Mouse (Mus musculus) cerebral cortex, adult 2 months (tissue): ENCODE measurements around the gene Fam208b.

Experiments used
- WGBS: fragments of 180-500 bp; shearing (Covaris S2); methylation state at CpG from one replicate; pipeline ENCODE4 v1.1.7; 2018; 5-methylcytosine and 5-hydroxymethylcytosine counted together

Fam208b gene

DNA sequence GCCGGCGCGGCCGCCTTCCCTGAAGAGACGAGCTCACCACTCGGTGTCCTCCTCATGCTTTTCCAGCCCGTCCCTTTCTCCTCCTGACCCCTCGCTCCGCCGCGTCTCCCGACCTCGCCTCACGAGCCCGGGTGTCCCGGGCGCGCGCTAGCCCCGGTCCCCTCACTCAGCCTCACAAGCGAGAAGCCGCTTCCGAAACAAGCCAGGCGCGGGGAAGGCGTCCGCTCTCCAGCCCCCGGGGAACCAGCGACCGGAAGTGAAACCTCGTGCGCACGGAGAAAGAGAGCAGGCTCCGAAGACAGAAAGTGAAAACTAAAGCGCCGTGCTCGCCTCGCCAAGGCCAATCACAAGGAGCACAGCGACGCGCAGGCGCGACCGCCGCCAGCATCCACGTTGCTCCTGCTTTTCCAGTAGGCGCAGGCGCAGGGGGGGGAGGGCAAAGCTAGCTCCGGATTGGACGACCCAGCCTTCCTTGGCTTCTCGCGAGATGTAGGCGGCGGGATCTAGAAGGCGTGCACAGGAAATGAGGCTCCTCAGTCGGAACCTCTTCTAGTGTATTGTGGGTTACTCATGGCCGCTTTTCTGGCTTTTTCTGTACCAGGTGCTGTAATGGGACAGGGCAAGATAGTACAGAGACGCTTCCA, at the start of gene Fam208b:
TSS of gene Fam208b (minus strand) at position 314 of the 644 bp plus-strand sequence.
- WGBS, result under 1% methylated on average over 58 of the region's 58 CpGs

DNA sequence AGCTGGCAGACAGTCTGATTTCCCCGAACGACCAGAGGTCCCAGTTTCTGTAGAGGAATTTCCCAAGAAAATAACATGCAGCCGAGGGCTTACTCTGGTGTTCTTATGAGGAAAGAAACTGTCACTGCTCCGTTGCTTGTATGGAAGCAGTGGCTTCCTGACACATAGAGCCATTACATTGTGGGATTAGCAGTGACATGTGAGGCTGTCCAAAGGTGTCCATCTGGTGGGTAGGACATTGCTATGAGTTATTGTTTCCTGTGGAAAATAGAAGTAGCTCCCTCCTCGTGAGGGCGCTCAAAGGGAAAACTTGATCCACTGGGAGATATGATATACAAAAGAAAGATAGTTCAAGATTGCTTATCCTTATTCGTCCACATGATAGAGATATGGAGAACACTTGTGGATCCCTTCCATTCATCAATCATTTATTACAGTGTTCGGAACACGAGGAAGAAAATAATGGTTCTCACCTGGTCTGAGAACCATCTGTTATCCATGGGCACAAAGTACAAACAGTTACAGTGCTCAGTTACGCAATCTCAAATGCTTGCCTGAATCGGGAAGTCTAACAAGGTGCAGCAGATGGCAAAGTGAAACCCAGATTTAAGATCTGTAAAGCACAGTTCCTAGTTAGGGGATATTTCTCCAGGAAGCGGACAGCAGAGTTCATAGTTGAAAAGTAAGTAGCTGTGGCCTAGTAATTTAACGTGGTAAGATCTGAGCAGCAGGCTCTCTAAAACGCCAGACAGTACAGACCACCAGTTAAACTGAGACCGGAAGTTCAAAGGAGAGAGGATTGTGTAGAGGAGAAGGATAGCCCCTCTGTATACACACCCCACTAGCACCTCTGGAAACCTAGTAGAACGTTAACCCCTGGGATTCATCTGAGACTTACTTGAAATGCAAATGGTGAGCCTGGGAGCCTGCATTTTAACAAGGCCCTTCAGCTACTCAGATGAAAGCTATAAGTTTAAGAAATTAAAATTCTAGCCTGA, 48.6 kb upstream of the Fam208b start:
- 62% methylated on average over 16 of the region's 16 CpGs for WGBS

DNA sequence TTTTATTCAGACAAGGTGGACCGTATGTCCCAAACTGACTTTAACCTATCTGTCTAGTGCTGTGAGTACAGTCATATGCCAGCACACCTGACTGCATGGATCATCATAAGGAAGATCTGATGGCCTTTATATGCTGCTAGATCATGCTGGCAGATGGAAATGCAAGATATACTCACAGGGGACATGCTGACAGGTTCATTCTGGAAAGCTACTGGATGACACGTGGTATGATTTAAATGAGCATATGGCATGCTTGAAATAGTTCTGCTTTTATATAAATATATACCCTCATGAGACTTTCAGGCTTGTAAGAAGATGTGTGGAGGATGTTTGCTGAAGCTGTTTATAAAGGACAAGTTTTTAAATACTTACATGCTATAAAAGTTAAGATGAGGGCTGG, 43.5 kb upstream of the Fam208b start:
- WGBS, result 46% methylated on average over 2 of the region's 2 CpGs

DNA sequence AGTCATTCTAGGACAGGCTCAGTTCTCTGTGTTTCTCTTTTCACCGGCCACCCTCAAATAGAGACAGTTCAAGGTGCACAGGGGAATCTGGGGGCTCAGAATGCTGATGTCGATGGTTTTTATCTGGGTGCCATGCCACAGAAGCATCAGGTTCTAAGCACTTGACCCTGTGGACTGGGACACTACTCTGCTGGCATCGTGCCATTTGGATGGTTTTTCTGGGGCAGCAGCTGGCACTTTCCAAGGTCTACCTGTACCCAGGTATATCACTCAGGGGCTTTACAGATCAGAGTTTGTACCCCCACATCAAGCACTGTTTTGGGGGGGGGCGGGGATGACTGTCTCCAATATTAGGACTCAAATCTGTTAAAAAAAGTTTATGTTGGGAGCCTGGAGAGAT, 39.7 kb upstream of the Fam208b start:
- WGBS, result 94% methylated on average over 4 of the region's 4 CpGs

DNA sequence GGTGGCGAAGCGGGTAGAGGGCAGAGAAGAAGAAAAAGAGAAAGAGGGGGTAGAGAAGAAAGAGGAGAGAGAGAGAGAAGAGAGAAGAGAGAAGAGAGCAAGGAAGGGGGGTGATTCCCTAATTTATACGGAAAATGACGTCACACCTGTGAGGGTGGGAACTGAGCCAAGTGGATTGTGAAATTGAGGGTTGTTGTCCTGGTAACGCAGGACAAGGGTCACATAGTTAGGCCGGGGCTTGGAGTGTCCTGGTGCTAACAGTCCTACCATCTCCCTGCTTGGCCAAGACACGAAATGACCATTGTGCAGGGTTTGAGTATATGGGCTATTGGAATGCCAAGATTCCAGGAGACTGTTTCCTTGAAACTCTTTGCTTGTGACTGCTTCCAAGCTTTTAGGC, 35.7 kb upstream of the Fam208b start:
- 83% methylated on average over 7 of the region's 7 CpGs for WGBS

DNA sequence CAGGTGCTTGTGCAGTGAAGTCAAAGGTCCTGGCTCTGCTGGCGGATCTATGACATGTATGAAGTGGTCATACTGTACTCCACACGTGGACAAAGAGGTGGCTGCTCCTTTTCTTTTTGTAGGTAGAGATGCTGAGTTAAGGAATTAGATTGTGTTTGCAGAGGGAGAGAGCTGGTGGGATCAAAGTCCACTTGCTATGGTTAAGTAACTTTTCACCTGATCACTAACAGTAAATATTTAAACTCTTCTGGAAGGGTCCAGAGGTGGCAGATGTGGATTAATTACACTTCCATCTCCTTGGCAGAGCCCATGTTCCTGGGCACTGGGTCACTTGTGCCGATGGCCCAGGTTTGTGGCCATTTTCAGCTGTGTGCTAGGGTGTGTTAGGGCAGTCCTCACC, 35.0 kb upstream of the Fam208b start:
- WGBS, result 89% methylated on average over 3 of the region's 3 CpGs

DNA sequence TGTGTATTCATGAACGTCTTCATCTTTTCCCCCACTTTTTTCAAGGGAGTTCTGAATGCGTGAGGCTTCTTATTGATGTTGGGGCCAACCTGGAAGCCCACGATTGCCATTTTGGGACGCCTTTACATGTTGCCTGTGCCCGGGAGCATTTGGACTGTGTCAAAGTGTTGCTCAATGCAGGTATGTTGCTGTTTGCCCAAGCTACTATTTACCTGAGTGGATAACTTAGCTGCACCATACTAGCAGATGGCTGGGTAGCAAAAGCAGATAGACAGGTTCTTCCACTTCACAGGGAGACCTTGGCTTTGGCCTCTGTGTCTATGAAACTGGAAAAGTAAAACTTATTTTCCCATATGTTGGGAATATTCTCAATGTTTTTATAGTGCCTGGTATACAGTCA, 34.0 kb upstream of the Fam208b start:
- 94% methylated on average over 5 of the region's 5 CpGs for WGBS

DNA sequence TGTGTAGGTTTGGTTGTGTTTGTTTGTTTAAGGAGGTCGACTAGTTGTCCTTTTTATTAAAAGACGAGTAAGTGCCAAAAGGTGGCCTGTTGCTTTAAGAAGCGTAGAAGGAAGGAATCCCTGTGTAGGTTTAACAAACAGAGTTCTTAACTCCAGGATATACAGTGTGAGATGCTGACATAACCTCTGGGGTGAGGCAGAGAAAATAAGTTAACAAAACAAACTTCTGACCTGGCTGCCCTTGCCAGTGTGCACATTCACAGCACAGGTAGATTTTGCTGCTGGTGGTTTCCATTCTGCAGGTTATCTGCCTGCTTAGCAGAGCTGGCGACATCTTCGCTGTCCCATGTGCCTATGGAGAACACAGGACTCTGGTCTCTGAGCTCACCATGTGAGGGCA, 31.6 kb upstream of the Fam208b start:
- WGBS, result 87% methylated on average over 5 of the region's 5 CpGs

DNA sequence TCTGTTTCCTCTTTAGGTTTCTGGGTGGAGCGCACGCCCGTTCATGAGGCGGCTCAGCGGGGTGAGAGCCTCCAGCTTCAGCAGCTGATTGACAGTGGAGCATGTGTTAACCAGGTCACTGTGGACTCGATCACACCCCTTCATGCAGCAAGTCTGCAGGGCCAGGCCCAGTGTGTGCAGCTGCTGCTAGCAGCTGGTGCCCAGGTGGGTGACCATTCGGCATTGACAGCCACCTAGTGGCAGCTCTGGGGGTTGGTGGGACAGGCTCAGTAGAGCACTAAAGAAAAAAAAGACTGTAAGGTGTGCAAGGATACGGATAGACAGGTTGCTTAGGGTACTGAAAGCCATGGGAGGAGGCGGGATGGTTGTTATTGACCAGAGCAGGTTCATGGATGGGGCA, 31.1 kb upstream of the Fam208b start:
- 82% methylated on average over 9 of the region's 9 CpGs for WGBS

DNA sequence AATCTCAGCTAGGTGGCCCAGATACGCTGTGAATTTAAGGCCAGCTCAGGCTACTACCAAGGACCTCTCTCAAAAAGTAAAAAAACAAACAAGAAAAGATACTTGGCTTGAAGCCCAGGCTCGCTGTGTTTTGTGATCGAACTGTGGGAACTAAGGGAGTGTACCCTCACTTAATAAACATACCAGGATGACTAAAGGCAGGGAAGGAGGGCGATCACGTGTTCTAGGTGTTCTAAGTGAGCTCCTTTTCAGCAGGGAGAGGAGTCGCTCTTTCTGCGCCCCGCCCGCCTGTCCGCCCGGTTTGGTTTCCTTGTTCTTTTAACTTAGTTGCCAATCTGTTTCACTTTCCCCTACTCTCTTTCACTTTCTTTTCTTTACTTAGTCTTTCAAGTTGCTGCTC, 25.9 kb upstream of the Fam208b start:
- 54% methylated on average over 11 of the region's 11 CpGs for WGBS

DNA sequence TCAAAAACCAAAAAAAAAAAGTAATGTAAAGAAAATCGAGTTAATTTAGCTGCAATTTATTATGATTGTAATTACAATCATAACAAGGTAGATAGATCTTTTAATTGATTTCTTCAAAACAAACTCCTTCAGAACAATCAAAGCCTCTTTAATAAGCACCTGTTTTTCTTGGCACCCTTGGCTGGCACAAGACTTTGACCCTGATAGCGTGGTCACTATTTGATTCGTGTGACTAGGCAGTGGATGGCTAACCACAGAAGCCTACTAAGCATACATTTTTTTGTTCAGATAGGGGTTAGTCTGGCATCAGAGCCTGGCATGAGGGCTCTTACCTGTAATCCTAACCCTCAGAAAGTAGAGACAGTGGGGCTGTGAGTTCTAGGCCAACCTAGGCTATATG, 24.2 kb upstream of the Fam208b start:
- WGBS, result 79% methylated on average over 3 of the region's 3 CpGs

DNA sequence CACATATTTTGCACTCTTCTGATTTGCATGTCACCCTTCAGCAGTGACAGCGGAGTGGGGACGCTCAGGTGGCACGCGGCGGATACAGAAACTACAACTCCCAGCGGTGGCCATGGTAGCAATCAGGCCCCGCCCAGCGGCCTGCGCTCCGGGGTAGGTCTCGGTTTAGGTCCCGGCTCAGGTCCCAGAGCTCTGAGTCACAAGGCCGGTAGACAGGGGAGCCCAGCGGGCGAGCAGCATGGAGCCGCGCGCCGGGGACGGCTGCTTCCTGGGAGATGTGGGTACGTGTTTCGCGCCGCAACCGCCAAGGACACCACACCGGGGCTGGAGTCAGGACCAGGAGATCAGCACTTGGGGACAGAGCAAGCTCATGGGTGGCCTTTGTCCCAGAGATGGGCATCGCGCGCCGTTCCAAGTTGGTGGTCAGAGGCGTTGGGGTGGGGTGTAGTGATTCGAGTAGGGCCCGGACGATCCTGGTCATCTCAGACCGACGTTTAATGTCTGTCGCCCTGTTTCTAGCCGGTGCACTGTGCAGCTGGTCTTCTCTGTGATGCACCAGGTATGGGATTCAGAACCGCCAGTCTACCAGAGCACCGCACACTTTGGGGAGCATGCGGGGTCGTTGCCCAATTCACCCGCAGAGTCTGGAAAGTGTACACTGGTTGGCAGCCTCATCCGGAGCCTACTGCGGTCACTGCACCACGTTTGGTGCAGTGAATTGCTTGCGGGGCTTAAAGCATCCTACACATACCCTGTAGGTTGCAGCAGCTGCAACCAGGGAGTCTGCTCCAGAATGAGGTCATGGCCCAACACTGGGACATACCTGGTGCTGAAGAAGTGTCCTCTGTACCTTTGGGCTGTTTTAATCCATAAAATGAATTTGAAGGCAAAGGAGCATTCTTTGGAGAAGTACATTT, 23.2 kb upstream of the Fam208b start, which contains the start of gene Asb13:
TSS of gene Asb13 (plus strand) at position 138 of the 917 bp plus-strand sequence.
- under 1% methylated on average over 47 of the region's 47 CpGs for WGBS

DNA sequence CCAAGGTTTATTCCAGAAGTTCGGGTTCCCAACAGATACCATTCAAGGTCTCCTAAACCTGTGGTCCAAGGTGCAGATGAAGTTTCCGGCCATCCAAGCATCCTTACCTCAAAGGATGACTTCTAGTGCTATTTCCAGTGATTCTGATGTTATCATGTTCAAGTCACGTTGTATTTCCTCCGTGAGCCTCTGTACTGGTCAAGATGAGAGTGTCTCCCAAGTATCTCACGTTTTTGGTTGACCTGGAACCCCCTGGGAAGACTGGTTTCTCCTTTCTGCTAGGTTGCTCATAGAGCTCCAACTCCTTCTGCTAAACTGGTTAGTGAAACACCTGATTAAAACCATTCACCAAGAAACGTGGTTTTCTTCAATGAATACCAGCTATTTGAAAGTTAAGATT, 22.2 kb upstream of the Fam208b start:
- 40% methylated on average over 6 of the region's 6 CpGs for WGBS

DNA sequence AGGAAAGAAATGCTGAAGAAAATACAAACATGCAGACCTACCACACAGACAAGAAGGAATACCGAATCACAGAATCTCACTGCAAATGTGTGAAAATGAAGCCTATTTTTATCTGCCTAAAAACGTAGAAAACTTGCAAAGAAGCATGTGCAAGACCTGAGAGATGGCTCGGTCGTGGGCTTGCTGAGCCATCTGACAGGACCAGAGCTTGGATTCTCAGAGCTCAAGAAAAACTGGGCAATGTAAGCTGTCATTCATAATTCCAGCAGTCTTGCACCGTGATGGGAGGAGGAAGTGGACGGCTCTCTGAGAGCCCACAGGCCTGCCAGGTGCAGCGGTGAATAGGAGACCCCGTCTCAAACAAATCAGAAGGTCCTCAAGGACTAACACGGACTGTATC, 21.6 kb upstream of the Fam208b start:
- 64% methylated on average over 9 of the region's 9 CpGs for WGBS

DNA sequence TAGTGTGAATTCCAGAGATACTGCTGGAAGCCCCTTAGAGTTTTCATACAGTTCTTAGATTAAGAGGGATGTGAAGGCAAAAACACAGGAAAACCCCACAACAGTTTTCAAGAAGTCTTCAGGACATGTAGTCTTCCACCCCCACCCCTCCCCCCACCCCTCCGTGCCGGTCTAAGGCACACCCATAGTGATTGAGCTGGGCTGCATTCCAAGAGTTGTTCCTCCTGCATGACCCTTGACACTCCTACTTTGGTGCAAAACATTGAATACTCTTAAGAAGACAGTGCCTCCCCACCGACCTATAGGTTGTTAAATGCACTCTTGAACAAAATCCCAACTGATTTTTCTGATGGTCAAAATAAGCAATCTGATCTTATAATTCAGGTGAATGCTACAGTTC, 17.2 kb upstream of the Fam208b start:
- 37% methylated on average over 3 of the region's 3 CpGs for WGBS

DNA sequence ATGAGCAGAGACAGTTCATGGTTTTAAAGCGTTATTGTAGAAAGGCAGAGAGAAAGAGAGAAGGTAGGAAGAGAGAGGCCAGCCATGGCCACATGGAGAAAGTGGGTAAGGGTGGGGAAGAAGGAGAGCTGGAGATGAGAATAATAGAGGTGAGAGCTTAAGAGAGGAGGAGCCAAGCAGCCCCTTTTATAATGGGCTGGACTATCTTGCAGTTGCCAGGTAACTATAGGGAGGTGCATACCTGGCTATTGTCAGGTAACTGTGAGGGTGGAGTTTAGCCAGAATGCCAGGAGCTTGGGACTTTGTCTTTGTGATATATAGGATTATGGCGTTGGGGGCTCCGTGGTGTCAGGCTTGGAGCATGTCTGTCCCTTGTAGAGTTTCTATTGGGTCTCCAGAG, 16.2 kb upstream of the Fam208b start:
- WGBS, result 70% methylated on average over 3 of the region's 3 CpGs

DNA sequence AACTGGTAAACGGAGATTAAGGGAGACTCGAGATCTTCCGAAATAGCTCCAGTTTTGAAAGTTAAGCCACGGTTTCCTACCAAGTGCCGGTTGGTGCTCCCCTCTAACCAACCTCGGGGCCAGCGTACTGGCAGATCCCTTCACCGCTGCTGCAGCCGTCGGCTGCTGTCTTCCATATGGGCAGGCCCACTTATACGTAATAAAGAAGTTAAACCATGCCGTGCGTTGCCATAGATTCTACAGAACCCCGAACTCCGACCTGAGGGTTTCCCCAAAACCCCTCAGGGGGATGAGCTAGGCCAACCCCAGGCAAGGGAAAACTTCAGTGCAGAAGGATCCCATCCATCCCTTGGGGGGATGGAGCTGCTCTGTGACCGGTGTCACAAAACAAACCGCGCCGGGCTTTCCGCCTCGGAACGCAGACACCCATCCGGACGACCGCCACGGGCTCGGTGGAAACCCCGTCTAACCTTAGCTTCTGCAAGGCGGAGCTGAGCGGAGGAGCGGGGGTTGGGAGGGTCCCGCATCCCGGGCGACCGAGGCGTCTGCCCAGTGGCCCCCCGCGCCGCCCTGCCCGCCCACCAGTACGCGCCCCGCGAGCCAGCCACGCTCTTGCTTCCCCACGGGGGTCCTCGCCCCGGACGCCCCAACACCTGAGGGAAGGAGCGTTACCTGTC, 652 bp downstream of the Fam208b start:
- under 1% methylated on average over 50 of the region's 50 CpGs for WGBS

DNA sequence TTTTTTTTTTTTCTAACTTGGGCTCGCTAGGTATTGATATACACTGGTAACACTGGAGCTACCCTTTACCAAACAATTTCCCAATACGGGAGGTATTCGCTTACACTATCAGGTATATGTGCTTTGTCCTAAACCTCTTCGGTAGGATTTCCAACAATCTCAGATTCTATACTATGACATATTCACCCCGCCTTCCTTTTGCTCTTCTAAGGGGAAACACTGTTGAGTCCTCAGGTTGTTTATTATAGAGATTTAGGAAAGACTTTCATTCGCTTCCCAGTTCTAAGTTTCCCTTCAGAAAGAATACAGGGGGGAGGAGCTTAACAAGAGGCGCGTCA, 1.2 kb downstream of the Fam208b start:
- 19% methylated on average over 8 of the region's 8 CpGs for WGBS

DNA sequence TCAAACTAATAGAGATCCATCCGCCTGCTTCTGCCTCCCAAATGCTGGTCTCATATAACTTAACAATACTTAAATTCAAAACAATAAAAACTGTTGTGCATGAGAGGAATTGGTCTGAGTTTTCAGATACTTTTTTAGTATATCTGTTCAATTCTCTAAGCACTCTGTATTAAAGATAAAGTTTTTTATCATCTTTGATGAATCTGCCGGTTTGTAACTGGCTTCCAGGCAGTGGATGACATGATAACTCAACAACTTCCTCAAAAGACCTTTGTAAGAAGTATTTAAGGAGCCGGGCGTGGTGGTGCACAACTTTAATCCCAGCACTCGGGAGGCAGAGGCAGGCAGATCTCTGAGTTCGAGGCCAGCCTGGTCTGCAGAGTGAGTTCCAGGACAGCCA, 14.7 kb downstream of the Fam208b start:
- 94% methylated on average over 6 of the region's 6 CpGs for whole genome bisulfite sequencing

DNA sequence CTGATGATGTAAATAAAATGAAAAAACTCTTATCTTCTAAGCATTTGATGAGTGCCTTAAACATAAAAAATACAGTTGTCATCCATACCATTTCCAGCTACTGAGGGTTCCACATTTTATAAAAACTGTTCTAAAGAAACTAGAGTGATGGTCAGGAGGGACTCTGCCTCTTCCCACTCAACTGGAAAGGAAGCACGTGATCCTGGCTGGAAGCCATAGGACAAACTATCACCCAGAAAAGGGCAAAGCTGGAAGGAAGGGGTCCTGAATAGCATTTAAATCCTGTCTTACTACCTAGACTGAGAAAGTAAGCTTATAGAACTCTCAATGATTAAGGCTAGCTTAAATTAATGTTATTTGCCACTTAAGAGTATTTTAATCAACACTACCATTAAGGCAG, 16.6 kb downstream of the Fam208b start:
- 71% methylated on average over 1 of the region's 1 CpGs for WGBS

DNA sequence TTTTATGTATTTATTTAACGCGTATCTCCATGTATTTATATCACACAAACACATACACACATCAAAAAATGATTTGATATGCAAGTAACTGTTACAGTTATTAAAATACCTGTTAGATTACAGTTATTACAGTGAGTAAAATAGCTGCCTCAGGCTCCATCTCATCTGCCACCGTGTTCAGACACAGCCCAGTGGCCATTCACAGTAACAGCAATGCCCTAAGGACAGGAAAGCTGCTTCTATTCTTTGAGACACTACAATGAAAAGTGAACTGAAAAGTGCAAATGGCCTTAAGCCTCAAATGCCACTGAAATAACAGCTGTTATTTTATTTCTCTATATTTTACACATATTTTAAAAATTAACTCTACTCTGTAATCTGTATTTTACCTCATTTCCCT, 20.1 kb downstream of the Fam208b start:
- WGBS, result 73% methylated on average over 3 of the region's 3 CpGs
